Mouse (Mus musculus) CD4-positive helper T cell, adult 2 months (primary cell): Measurements from ENCODE around the gene Csrnp2.

Experiments
- DNase-seq: peaks from one replicate; pipeline ENCODE4 v3.0.0-alpha.2; 2012; ENCODE audit warnings: low read depth, missing footprints, low spot score

The Csrnp2 gene

DNA sequence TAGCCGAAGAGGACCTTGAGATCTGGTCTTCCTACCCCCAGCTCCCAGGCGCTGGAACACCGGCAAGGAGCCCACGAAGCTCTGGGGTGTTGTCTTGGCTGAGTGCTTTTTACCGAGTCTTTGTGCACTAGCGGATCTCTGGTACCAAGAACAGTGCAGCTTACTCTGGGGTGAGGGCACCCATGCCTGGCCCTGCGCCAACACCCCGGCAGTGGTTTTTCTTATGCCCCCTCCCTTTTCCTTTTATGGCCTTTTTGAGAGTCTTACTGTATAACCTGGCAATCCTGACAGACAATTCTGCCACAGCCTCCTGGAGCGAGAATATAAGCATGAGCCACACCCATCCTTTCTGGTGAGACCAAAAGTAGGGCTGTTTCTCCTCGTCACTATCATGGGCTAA lies 16.9 kb downstream of the Csrnp2 start:
- peak; percentile 64 for DNase-seq

DNA sequence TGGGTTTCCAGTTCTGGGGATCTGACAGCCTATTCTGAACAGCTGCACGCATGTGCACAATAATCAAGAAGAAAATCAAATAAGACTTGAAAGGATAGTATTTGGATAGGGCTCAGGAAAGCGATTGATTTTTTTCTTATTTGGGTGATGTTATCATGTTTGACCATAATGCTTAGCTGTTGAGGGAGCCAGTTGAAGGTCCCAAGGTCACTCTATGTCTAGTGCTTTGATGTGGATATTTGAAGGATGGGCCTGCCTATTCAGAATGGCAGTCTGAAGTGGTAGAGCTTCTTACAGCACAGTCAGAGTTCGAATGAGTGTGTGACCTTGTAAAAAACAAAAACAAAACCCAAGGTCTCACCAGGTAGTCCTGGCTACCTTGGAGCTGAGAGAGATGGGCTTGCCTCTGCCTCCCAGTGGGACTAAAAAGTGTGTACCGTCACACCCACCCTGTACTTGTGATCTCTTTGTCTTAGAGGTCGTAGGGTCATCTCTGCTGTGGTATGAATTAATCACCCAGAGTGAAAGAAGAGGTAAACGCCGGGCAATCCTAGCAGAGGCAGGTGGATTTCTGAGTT lies 21.3 kb downstream of the Csrnp2 start:
- DNase-seq, result no peak

DNA sequence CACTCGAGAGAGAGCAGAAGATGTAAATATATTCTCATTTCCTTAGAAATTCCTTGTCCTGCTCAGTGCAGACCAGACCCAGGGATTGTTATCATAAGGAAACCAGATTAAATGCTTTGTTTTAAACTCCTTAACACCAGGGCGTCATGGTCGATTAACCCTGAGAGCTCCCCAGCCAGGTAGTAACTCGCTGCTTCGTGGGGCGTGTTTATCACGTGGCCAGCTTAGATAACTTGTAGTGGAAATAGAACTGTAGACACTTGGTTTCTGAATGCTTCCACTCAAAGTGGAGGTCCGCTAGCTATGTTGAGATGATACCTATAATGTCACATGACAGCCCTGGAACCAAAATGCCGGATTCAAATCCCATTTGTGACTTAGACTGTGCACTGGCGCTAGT lies 25.3 kb downstream of the Csrnp2 start:
- no peak for DNase-seq

DNA sequence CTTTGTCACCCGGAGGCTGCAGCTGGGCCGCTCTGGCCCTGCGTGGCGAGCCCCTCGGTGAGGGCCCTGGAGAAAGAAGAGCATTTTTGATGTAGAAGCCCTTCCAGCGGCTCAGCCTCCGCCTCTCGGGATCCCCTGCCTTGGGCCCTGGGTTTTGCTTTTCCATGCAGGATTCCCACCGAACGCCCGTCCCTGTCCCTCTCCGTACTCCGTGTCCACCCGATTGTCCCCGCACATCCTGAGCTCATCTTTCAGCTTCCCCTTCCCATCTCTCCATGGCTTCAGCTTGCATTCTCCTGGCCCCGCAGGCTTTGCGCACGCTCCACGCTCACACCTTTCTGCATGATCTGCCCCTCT lies 26.1 kb downstream of the Csrnp2 start:
- no peak for DNase-seq

DNA sequence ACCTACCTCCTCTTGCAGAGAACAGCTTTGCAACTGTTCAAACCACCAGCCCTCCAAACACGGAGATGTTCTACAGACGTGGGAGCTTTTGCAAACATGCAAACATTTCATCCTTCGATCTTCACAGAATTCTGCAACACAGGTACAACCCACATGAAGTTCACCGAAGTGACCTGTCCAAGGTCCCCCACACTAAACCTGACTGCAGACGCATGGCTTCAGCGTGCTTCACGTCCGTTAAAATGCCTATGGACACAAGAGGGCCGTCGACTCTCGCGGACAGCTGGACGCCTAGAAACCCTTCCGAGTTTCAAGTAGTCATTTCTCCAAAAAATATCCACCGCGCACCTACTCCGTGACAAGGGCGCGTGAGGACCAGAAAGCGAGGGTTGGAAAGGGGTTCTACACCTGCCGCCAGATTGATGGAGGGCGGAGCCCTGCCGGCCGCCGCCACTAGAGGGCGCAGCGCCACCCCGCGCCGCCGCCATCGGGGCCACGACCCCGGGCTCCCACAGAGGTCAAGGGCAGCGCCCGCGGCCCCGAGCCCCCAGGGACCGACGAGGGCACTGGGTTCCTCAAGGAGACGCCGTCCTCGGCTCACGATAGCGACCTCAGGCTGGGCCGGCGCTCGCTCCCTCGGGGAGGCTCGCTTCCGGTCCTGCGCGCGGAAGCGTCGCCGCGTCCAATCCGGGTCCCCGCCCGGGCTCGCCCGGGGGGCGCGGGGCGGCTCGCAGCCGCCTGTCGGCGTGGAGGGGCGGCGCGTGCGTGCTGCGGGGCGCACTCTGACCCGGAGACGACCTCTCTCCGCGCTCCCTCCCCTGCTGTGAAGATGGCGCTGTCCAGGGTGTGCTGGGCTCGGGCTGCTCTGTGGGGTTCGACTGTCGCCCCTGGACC lies 26.7 kb downstream of the Csrnp2 start, which contains the start of gene Letmd1:
Gene Letmd1, plus strand, starts transcription at position 729 of the 894 bp plus-strand sequence.
- peak; percentile 91 for DNase-seq

DNA sequence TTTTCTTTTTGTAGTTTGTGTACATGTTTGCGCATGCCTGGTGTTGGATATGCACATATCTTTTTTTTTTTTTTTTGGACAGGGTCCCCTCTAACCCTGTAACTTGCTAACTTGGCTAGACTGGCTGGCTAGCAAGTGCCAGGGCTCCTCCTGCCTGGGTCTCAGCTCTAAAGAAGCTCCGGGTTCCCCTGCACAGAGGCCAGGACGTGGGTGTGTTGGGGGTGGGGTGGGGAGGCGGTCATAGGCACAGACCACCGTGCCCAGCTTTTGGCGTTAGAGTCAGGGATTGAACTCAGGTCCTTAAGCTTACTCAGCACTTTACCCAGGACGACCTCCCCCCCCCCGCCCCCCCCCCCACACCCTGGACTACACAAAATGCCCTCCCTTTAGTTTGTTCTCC lies 27.6 kb downstream of the Csrnp2 start:
- no peak for DNase-seq

DNA sequence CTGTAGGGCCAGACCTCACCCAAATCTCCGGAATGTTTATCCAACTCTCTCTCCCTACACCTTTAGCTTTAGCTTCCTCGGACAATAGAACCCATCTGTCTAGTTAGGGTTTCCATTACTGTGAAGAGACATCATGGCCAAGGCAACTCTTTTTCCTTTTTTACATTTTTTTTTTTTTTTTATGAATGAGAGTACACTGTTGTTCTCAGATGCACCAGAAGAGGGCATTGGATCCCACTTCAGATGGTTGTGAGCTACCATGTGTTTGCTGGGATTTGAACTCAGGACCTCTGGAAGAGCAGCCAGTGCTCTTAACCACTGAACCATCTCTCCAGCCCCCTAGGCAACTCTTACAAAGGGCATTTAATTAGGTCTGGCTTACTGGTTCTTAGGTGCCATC lies 29.9 kb downstream of the Csrnp2 start:
- peak; percentile 36 for DNase-seq

DNA sequence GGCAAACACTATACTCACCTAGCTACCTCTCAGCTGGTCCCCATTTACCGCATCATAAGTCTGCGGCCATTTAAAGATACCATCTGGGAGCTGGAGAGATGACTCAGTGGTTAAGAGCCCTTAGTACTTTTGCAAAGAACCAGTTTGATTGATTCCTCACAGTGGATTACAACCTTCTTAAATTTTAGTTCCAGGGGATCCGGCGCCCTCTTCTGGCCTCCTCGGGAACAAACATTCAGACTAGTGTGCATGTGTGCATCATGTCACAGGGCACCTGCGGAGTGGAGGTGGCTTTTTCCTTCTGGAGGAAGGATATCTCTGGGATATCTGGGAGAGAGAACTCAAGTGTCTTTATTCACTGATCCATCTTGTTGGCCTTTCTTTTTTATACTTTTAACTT lies 31.6 kb downstream of the Csrnp2 start:
- peak; percentile 76 for DNase-seq

DNA sequence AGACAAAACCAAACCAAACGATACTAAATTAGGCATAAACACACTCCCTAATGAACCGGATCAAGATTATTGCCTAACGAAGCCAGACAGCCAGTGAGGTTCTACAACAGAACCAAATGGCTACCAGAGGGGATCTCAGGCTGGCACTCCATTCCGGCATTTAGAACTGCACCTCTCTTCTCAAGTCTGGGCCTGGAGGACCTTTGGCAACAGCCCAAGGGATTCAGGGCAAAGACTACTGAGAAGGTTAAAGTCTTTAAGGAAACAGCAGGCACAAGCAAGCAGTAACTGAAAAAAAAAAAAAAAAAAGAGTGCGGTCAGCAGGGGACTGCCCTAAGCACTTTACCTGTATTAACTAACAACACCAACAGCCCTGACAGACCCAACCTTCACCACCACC lies 33.2 kb downstream of the Csrnp2 start:
- no peak for DNase-seq

DNA sequence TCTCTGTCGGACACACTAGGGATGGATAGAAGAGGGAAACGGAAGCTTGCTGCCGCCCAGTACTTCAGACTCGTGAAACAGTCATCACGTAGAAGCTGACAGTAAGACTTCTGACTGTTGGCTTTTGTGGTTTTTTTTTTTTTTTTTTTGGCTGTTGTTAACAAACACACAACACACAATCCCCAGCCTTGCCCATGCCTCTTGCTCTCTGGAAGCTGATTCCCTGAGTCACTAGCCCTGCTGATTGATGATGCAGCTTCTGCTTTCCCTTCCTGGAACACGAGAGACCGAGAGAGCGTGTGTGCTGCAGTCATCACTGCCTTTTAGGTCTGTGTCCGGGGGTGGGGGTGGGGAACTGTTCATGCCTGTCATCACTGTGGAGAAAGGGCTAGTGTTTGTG lies 33.6 kb downstream of the Csrnp2 start:
- DNase-seq, result no peak

DNA sequence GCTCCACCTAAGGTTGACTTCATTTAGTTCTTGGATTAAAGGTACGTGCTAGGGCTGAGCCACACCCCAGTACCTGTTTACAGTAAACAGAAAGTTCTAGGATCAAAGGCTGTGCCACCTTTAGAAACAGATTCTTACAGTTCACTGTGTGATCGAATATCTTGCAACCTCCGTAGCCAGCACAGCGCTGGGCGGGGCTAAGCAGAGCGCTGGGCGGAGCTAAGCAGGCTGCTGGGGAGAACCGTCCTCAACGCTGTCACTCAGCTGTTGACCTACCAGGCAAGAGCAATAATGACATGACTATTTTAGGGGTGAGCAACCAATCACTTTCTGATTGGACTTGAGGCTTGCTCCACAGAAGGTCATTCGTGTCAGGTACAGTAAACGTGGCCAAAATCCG lies 34.3 kb downstream of the Csrnp2 start:
- DNase-seq, result peak; percentile 82

DNA sequence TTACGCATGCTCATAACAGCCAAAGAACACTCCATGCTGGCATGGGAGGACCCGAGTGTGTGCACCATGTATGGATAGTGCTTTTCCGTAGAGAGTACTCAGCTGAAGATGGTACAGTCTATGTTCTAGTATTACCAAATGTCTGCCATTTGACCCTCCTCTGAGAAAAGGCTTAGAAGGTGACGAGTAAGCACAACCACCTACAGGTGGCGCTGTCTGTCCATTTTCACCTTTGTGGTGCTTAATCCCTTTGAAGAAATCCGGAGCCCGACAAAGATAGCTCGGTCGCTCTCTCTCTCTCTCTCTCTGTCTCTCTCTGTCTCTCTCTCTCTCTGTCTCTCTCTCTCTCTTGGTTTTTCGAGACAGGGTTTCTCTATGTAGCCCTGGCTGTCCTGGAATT lies 37.2 kb downstream of the Csrnp2 start:
- peak; percentile 84 for DNase-seq

DNA sequence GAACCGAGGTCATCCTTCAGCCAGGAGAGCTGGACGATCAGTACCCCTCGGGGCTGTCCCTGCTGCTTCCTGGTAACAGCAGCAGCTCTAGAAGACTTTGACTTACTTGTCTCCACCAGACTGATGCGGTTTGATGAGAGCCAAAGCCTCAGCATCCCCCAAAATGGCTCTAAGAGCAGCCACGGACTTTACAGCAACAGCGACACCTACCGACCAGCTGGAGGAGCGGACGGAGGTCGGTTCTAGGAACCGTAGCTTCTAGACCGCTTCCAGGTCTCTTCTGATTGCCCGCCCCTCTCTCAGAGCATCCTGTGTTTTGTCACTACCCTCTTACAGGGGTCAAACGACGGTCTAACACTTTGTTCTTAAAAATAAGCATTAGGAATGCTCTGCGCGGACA lies 37.9 kb downstream of the Csrnp2 start:
- DNase-seq, result peak; percentile 83

DNA sequence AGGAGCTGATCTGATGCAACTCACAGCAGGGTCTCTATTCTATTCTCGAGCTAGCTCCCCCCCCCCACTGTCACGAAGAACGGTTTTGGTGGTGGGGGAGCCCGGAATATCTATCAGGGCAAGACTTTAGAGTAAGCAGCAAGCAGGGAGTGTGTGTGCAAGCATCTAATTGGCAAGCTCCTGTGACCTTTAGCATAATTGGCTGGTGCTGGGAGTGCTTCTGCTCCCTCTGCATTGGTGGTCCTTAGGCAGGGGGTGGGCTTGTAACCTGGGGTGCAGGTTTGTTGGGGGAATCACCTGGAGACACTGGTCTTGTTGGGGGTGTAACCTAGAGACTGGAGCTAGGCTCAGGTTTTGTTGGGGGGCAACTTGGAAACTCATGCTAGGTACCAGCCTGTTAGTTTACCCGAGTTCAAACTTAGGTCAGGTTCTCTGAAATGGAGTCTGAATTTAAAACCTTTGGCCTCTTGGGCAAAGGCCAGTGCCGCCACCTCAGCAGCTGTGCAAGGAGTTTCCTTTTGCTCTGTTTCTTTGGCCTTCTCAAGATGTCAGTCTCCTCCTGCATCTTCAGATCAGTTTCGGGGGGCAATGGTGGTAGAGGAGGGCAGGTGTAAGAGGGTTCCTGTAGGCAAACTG lies 38.8 kb downstream of the Csrnp2 start:
- no peak for DNase-seq

DNA sequence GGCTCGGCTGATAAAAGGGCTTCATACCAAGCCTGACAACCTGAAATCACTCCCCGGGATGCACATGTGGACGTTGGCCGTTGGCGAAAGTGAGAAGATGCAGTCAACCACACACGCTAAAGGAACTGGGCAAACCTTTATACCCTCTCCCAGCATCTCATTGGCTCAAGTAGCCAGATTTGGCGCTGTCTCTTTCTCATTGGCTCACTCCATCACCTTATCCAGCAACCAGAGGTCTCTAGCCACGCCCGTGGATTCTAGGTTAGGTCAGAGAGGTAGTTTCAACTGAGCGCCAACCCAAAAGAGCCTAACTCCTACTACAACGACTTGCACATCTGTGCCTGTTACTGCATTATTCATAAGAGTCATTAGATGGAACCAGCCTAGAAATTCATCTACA lies 42.8 kb downstream of the Csrnp2 start:
- no peak for DNase-seq

DNA sequence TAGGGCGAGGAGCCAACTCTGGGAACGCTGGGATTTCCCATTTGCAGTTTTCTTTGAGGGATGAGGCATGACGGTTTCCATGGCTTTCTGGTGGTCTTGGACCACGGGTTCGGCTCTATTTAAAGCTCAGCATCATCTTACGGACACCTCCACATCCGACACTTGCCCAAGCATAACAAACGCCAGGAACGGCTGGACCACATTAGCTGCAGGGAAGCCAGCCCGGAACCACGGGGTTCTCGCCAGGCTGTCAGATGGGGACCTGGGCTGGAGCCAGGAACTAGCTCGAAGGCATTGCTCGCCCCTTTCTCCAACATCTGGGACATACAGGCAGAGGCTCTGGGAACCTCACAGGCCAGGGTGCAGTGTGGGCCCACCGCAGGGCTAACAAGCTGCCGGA lies 44.0 kb downstream of the Csrnp2 start:
- DNase-seq, result no peak

DNA sequence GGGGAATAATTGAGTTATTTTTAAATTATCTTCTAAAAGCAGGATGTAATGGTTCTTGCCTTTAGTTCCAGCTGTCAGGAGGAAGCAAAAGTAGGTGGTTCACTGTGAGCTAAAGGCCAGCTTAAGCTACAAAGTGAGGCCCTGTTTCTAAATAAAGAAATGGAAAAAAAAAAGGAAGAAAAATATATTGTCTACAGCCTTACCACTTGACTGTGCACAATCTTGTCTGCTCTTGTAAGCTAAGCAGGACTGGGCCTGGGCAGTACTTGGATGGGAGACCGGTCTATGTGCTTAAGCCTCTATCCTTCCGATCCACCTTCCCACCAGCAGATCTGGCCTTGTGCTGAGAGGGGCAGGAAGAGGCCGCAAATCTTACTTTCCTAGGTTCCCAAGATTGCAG lies 45.8 kb downstream of the Csrnp2 start:
- no peak for DNase-seq

DNA sequence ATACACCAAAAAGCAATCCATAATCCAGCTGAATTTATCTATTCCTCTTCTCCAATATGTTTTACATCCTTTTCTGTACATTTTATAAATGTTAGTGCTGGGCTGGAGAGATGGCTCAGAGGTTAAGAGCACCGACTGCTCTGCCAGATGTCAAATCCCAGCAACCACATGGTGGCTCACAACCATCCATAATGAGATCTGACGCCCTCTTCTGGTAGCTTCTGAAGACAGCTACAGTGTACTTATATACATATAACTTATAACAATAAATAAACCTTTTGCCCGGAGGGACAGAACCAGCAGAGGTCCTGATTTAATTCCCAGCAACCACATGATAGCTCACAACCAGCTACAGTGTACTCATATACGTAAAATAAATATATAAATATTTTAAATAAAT lies 46.7 kb downstream of the Csrnp2 start:
- DNase-seq, result no peak

DNA sequence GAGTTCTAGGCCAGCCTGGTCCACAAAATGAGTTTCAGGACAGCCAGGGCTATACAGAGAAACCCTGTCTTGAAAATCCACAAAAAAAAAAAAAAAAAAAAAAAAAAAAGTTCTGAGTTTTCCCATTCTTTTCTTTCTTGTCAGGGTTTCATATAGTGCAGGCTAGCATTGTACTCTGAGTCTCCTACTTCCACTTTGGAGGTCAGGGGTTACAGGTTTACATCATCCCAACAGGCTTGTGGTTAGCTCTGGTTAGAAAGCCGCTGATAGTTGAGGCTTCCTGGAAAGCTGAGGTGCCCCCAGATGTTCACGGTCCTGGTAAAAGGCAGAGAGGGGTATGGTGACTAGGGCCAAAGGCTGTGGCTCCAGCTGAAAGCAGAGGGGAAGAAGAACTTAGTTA lies 48.4 kb downstream of the Csrnp2 start:
- DNase-seq, result no peak

DNA sequence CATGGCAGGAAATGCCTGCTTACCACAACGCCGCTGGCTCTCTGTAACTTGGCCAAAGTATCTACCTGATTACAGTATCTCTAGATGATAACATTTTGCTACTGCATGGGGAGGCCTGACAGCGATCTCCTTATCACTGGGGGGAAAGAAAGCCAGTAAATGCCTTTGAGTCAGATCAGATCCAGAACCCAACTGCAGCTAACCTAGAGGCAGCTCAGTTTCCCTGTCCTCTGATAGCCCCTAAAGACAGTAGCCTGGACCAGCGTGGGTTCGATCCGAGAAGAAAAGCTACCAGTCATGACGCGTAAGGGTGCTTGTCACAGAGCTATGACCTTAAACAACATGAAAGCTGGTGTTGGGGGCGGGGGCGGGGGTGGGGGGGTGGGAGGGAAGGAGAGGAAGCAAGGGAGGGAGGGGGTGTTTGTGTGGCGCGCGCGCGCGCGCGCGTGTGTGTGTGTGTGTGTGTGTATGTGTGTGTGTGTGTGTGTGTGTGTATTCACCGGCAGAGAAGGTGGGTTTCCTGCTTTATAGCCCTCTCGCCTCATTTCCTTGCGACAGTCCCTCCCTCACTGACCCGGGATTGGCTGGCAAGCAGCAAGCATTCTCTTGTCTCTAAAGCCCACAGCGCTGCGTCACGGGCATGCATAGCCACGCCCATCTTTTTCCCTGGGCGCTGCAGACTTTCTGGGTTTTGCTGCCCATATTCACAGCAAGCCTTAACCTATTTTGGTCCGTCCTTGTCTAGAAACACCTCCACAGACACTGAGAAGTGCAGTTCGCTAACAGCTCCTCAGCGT lies 52.0 kb downstream of the Csrnp2 start:
- DNase-seq, result peak; percentile 96

DNA sequence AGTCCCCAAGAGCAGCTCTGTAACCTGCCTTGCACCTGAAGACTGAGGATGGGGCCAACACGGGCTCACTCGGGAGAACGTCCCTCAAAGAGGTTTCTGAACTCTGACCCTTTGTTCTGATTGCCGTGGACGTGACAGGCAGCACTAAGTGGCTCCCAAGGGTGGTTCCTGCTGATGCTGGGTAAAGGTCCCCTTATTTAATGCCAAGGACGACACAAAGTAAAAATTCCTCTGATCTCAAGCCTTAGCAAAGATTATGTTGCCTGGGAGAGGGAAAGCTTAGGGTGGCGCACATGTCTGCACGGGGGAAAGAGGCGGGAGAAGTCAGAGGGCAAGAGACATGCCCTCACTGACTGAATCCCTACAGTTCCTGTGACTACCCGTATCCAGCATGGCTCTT lies 58.8 kb downstream of the Csrnp2 start:
- DNase-seq, result no peak

DNA sequence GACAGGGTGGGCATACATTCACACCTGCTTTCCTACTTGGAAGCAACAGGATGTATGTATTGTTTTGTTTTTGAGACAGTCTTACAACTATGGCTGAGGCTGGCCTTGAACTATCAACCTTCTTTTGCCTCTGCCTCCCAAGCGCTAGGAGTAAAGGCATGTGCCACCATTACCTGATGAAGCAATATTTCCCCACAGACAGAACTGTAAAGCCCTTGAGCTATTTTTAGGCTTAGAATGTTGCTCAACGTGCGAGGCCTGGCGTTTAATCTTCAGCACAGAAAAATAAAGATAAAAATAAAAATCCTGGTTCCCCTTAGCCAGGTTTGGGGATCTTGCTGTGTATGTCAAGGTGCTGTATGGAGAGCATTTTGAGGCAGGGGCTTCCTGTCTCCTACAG lies 59.2 kb downstream of the Csrnp2 start:
- DNase-seq, result no peak
